Mouse (Mus musculus): ENCODE results near the gene Gss. TPM values are rescaled to one million over a fixed set of nuclear protein-coding genes. Genes with fewer than 3 reads are reported as not detected.
A peak's percentile ranks its signal among the peaks of the same experiment; 100 is the strongest.
"Not testable (repeated sequence)": the region's sequence is repeated elsewhere in the genome, so short reads cannot be mapped to it uniquely, and the experiment has no call there.

Gss gene
- polyA plus RNA-seq, 1 experiment from 2014 or later: 43.4 TPM

DNA sequence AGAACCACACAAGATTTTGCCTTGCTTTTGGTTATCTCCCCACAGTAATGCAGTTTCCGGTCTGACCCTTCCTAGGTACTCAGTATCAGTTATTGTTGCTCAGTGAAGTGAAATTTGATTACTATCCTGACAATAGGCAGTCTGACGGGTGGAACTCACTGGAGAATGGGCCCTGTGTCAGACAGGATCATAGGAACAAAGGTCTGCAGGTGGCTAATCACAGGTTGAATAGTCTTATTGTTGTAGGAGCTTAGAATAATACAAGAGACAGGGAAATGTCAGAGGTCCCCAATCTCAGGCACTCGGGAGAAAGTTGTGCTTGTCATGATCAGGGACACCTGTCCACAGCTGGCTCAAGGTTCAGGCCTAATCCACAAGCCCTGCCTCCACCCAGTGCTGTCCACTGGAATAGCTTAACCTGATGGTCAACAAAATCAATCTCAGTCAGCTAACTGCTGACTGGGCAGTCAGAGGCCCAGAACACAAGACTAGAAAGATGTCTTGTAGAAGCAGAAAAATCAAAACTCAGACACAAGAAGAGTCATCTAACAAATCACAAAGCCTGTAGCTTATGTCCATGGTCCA, 23.3 kb downstream of the Gss start:
- WGBS: 50% methylated on average over 3 of the region's 3 CpGs
- H3K4me3 ChIP-seq (replicated peaks): no peak overlapping the region
- H3K27ac ChIP-seq: no peak overlapping the region
- no peaks in the 10 kb centered on the region for H3K9me3 ChIP-seq
- H3K4me2 ChIP-seq: no peak overlapping the region
- ATAC-seq (ENCODE audit: insufficient read depth, low FRiP score, low read depth): no peak
- no peaks in the 10 kb centered on the region for H3K4me1 ChIP-seq
- H3K27me3 ChIP-seq (replicated peaks): no peaks in the 10 kb centered on the region
- no peak overlapping the region for H3K9ac ChIP-seq
- H3K36me3 ChIP-seq: no peaks in the 10 kb centered on the region

DNA sequence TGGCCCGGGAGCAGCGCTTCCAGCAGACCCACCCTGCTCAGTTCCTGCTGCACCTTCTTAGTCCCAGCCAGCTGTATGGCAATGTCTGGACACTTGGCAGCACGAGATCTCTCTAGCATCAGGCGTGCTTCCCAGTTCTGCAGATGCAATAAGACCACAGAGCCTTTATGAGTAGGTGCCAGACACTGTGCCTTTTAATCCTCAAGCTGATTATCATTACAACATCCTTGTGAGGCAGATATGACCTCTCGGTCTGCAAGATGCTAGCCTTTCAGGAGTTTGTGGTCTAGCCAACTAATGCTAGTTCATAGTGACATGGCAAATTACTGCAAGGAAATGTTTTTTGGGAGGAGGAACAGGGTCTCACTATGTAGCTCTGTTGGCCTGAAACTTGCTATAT, 24.9 kb downstream of the Gss start:
- no peaks in the 10 kb centered on the region for H3K9me3 ChIP-seq
- H3K27ac ChIP-seq: no peak overlapping the region
- 87% methylated on average over 5 of the region's 5 CpGs for WGBS
- H3K4me1 ChIP-seq: no peaks in the 10 kb centered on the region
- no peak overlapping the region for H3K4me3 ChIP-seq (replicated peaks)
- H3K36me3 ChIP-seq: no peaks in the 10 kb centered on the region
- H3K9ac ChIP-seq: no peak overlapping the region
- no peak for ATAC-seq (ENCODE audit: insufficient read depth, low FRiP score, low read depth)
- H3K27me3 ChIP-seq (replicated peaks): no peaks in the 10 kb centered on the region
- H3K4me2 ChIP-seq: no peak overlapping the region

DNA sequence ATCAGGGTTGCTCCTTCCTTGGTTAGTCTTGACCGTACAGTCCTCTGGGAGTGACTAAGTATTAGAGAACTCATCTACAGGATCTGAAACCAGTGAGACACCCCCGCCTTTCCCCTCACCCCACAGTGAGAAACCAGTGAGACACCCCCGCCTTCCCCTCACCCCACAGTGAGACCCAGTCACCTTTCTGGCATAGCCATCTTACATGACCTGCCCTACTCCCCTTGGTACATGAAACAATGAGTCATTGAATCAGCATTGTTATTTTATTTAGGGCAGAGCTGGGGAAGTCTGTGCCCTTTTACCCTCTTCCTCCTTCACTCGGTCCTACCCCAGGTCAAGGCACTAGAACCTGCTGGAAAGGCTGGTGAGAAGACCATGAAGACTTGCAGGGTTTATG, 29.7 kb downstream of the Gss start:
- no peaks in the 10 kb centered on the region for H3K9me3 ChIP-seq
- H3K9ac ChIP-seq: no peak overlapping the region
- ATAC-seq (ENCODE audit: insufficient read depth, low FRiP score, low read depth): no peak
- WGBS: 78% methylated on average over 4 of the region's 4 CpGs
- no peak overlapping the region for H3K4me3 ChIP-seq (replicated peaks)
- H3K4me2 ChIP-seq: no peak overlapping the region
- H3K36me3 ChIP-seq: no peaks in the 10 kb centered on the region
- H3K27ac ChIP-seq: no peak overlapping the region
- no peaks in the 10 kb centered on the region for H3K27me3 ChIP-seq (replicated peaks)
- H3K4me1 ChIP-seq: no peaks in the 10 kb centered on the region

DNA sequence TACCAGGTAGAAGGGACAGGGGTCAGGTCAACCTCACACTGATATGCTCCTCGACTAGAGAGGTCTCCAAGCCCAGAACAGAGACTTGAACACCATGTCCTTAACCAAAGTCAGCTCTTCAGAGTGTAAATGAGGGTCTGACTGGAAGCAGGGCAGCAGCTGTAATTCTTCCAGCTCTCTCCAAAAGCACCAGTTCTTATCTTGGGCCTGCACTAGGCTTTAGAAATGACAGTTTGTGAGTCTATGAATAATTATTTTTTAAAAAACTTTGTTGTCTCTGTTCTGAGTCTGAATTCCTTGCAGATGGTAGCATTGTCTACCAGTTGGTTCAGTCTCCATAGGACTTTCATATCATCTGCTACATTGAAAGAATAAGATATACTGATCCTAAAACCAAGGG, 30.4 kb downstream of the Gss start:
- H3K4me3 ChIP-seq (replicated peaks): no peak overlapping the region
- 45% methylated on average over 1 of the region's 1 CpGs for WGBS

DNA sequence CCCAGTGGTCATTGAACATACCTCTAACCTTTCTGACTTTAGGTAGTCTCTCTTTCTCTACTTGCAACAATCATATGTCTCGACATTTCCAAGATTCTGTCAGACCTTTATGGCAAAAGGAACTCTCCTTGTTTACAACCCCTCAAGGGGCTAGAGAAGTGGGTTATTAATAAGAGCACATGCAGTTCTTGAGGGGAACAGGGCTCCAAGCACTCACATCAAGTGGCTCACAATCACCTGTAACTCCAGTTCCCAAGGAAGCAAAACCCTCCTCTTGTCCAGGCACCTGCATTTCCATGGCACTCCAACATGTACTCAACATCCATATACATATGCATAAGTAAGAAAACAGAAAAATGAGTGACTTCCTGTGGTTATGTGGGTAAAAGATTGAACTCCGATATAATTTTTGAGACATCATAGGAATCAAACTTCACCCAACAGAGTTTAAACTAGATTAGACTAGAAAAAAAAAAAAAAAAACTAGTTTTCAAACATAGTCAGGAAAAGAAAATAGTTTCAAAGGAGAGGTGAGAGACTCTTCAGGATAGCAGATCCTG, 38.1 kb downstream of the Gss start:
- no peak for ATAC-seq (ENCODE audit: insufficient read depth, low FRiP score, low read depth)
- no peaks in the 10 kb centered on the region for H3K9me3 ChIP-seq
- H3K36me3 ChIP-seq: no peaks in the 10 kb centered on the region
- WGBS: 85% methylated on average over 2 of the region's 2 CpGs
- H3K4me2 ChIP-seq: no peak overlapping the region
- no peaks in the 10 kb centered on the region for H3K27me3 ChIP-seq (replicated peaks)
- no peak overlapping the region for H3K9ac ChIP-seq
- no peaks in the 10 kb centered on the region for H3K4me1 ChIP-seq
- H3K4me3 ChIP-seq (replicated peaks): no peak overlapping the region
- H3K27ac ChIP-seq: no peak overlapping the region

More for the DNA sequence above, 30.4 kb downstream of the Gss start:
- no peak for ATAC-seq (ENCODE audit: insufficient read depth, low FRiP score, low read depth)
- no peak overlapping the region for H3K27ac ChIP-seq
- no peaks in the 10 kb centered on the region for H3K36me3 ChIP-seq
- H3K9me3 ChIP-seq: no peaks in the 10 kb centered on the region
- H3K4me2 ChIP-seq: no peak overlapping the region
- no peaks in the 10 kb centered on the region for H3K4me1 ChIP-seq
- no peak overlapping the region for H3K9ac ChIP-seq
- no peaks in the 10 kb centered on the region for H3K27me3 ChIP-seq (replicated peaks)

DNA sequence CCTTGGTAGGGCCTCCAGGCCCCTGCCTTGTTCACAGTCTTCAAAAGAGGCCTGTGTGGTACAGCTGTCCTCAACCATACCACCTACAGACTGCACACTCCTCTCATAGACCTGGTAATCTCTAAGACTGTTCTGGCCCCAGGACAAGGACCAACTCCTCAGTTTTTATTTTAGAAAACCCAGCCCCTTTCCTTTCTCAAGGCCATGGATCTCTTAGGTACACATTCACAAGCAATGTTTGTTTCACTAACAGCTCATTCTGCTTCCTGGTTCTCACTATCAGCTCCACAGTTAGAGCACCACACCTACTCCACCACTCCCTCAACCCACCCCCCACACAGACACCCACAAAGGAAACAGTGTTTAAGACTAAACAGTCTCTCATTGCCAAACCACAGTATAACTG, 39.7 kb downstream of the Gss start:
- Histone ChIP-seq H3K27ac (peak overlapping the region; percentile 67; the same call in 1 of the 2 replicates), H3K9ac (no peak overlapping the region), H3K4me2 (no peak overlapping the region), H3K27me3 (replicated peaks) (no peaks in the 10 kb centered on the region), H3K4me1 (no peaks in the 10 kb centered on the region), H3K4me3 (replicated peaks) (no peak overlapping the region), H3K36me3 (no peaks in the 10 kb centered on the region), H3K9me3 (no peaks in the 10 kb centered on the region)
- ATAC-seq (ENCODE audit: insufficient read depth, low FRiP score, low read depth): peak; percentile 87

DNA sequence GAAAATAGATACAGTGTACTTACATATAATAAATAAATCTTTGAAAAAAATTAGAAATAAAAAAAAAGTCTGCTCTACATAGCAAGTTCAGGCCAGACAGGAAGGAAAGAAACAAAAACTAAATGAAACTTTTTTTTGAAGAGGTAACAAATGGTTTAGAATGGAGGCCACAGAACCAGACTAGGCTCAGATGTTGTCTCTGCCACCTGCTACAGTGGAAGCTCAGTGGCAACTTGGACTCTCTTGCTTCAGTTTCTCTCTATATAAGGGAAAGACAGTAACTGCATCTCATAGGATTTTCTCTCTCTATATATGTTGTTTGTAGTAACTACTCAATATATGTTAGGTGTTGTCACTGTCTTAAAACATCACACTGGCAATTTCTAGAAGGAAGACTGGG, 40.3 kb downstream of the Gss start:
- Histone ChIP-seq H3K4me2 (no peak overlapping the region), H3K36me3 (no peaks in the 10 kb centered on the region), H3K4me1 (no peaks in the 10 kb centered on the region), H3K27me3 (replicated peaks) (no peaks in the 10 kb centered on the region), H3K9ac (no peak overlapping the region), H3K27ac (no peak overlapping the region), H3K4me3 (replicated peaks) (no peak overlapping the region), H3K9me3 (no peaks in the 10 kb centered on the region)
- ATAC-seq (ENCODE audit: insufficient read depth, low FRiP score, low read depth): no peak

DNA sequence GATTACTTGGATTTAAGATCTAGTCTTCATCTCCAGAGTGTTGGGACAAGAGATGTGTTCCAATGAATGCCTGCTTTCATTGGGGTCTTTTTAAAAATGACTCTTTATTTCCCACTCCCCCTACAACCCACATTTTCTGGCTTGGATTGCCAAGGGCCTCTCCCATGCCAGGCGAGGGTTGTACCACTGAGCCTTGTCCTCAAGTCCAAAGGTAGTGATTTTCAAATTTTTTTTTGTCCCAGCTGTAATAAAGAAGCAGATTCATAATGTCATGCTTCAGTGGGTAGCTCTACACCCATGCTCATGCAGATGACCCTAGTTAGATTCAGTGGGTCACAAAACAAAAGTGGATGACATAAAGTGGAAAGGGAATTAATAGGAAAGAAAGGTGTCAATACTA, 45.7 kb downstream of the Gss start:
- ATAC-seq (ENCODE audit: insufficient read depth, low FRiP score, low read depth): no peak

DNA sequence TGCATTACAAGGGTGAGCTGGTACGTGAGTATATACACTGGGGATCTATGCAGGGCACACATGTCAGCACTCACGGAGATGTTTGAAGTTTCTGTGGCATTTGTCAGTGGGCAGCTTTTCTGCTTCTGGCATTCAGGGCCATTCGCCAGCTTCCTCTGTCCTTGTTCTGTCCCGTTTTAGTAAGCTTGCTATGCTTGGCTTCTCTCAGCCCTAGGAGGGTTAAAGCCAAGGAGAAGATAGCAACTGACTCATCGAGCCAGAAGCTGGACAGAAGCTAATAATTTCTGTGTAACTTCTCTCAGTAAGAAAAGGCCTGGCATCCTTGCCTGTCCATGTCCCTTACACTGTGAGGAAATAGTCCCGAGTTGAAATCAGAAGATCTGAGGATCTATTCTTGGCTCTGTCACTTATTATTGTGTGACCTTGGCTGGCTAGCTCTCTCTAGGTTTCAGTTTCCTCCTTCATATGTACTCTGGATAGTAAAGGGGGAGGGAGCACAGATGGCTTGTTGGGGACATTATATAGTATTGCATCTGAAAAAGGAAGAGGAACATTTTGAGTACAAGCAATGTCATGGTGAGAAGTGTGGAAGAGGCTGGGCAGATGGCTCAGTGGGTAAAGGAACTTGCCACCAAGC, 51.7 kb downstream of the Gss start:
- H3K4me2 ChIP-seq: no peak overlapping the region
- no peak overlapping the region for H3K9ac ChIP-seq
- no peak overlapping the region for H3K27ac ChIP-seq
- H3K27me3 ChIP-seq (replicated peaks): no peaks in the 10 kb centered on the region
- H3K36me3 ChIP-seq: no peaks in the 10 kb centered on the region
- H3K4me3 ChIP-seq (replicated peaks): no peak overlapping the region
- H3K4me1 ChIP-seq: no peaks in the 10 kb centered on the region
- ATAC-seq (ENCODE audit: insufficient read depth, low FRiP score, low read depth): no peak
- no peaks in the 10 kb centered on the region for H3K9me3 ChIP-seq
- 67% methylated on average over 6 of the region's 6 CpGs for WGBS

More for the DNA sequence above, 45.7 kb downstream of the Gss start:
- no peaks in the 10 kb centered on the region for H3K4me1 ChIP-seq
- H3K27ac ChIP-seq: no peak overlapping the region; the same call in 1 of the 2 replicates
- 70% methylated on average over 1 of the region's 1 CpGs for WGBS
- H3K4me3 ChIP-seq (replicated peaks): no peak overlapping the region
- no peak overlapping the region for H3K9ac ChIP-seq
- H3K36me3 ChIP-seq: no peaks in the 10 kb centered on the region
- no peak overlapping the region for H3K4me2 ChIP-seq
- no peaks in the 10 kb centered on the region for H3K27me3 ChIP-seq (replicated peaks)
- no peaks in the 10 kb centered on the region for H3K9me3 ChIP-seq

DNA sequence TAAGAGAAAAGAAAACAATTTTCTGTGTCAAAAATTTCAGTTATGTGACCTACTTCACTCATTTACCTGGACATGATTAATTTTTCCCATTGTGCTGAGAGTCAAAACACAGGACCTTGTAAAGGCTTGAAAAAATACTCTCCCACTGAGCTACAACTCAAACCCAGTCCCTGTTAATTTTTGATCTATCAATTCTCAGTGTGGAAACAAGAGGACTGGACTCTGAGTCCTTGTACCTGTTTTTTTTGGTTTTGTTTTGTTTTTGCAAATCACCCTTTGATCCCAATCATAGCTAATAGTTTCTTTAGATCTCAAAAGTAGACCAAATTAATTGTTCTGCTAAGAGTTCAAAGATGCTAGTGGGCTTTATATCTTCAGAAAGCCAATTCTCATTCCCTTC, 52.9 kb downstream of the Gss start:
- Histone ChIP-seq H3K4me2 (no peak overlapping the region), H3K9me3 (no peaks in the 10 kb centered on the region), H3K27ac (no peak overlapping the region), H3K36me3 (no peaks in the 10 kb centered on the region), H3K27me3 (replicated peaks) (no peaks in the 10 kb centered on the region), H3K4me3 (replicated peaks) (no peak overlapping the region), H3K4me1 (no peaks in the 10 kb centered on the region), H3K9ac (no peak overlapping the region)
- ATAC-seq (ENCODE audit: insufficient read depth, low FRiP score, low read depth): no peak

DNA sequence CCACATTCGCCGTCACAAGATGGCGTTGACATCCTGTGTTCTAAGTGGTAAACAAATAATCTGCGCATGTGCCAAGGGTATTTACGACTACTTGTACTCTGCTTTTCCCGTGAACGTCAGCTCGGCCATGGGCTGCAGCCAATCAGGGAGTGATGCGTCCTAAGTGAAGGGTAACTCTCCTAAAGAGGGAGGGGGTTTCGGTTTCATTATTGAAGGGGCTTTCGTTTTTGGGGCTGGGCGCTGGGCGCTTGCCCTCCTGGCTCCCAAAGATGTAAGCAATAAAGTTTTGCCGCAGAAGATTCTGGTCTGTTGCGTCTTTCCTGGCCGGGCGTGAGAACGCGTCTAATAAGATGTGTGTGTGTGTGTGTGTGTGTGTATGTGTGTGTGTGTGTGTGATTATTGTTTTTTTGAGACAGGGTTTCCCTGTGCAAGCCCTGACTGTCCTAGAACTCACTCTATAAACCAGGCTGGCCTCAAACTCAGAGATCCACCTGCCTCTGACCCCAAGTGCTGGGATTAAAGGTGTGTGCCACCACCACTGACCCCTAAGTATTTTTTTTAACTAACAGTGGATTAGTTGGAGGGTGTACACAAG, 54.0 kb downstream of the Gss start:
- H3K27ac ChIP-seq; H3K4me2 ChIP-seq; H3K9me3 ChIP-seq; H3K36me3 ChIP-seq; H3K27me3 ChIP-seq (replicated peaks); ATAC-seq (ENCODE audit: insufficient read depth, low FRiP score, low read depth); H3K4me3 ChIP-seq (replicated peaks); H3K4me1 ChIP-seq; H3K9ac ChIP-seq: not testable (repeated sequence)
- WGBS: 72% methylated on average over 19 of the region's 19 CpGs

DNA sequence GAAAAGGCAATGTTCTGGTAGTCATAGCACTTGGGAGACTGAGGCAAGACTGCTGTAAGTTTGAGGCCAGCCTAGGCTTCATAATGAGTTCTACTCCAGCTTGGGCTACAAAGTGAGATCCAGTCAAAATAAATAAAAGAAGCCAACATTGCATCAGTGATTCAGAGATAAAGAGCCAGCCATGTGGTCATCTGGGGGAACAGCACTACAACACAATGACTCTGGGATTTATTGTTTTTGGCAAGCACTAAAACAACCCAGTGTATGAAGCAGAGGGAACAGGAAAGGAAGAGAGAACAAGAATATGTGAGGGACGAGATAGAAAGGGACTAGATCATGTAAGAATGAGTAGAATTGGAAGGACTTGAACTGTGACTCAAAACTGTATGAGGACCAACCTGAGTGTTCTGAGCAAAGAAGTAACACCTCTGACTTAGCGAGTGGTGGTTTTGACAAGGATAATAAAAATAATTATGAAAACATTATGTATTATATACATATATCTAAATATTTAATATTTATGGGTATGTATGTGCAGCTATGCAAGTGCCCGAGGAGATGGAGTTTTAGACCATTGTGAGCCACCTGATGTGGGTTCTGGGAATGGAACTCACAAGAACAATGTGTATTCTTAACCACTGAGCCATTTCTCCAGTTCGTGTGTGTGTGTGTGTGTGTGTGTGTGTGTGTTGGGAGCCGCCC, 54.7 kb downstream of the Gss start:
- Histone ChIP-seq H3K36me3 (no peaks in the 10 kb centered on the region), H3K4me3 (replicated peaks) (no peak overlapping the region), H3K4me2 (no peak overlapping the region), H3K27me3 (replicated peaks) (no peaks in the 10 kb centered on the region), H3K4me1 (no peaks in the 10 kb centered on the region), H3K9ac (no peak overlapping the region), H3K9me3 (no peaks in the 10 kb centered on the region), H3K27ac (no peak overlapping the region)
- ATAC-seq (ENCODE audit: insufficient read depth, low FRiP score, low read depth): no peak
- 75% methylated on average over 5 of the region's 5 CpGs for WGBS

Measured in stomach, embryonic 15.5 days (tissue).